Mouse (Mus musculus) C2C12 (cell line): ENCODE results near the gene Ttll10. TPM values are rescaled to one million over a fixed set of nuclear protein-coding genes. Genes with fewer than 3 reads are reported as not detected.

Experiments used
- H3K27me3 ChIP-seq: one replicate; pipeline ENCODE4 v1.6.1; 2011; ENCODE audit not compliant: control insufficient read depth, insufficient read depth, insufficient read length
- H3K36me3 ChIP-seq: one replicate; pipeline ENCODE4 v1.6.1; 2011; ENCODE audit not compliant: control insufficient read depth, insufficient read depth
- H3K4me3 ChIP-seq: one replicate; pipeline ENCODE4 v1.5.1; 2011; ENCODE audit warnings: mild to moderate bottlenecking, control low read depth; ENCODE audit not compliant: poor library complexity, insufficient read depth, severe bottlenecking
- H3K79me2 ChIP-seq: one replicate; pipeline ENCODE4 v1.6.1; 2011; ENCODE audit not compliant: control insufficient read depth, insufficient read depth
- H3K79me3 ChIP-seq: one replicate; pipeline ENCODE4 v1.6.1; 2011; ENCODE audit warnings: low read depth, control low read depth
- H3ac ChIP-seq: one replicate; pipeline ENCODE3; 2011; ENCODE audit warnings: low read depth; ENCODE audit not compliant: control insufficient read depth, insufficient read length
- CEBPB ChIP-seq: IDR thresholded peaks from one replicate; pipeline ENCODE4 v1.6.1; 2011; ENCODE audit warnings: low read depth, mild to moderate bottlenecking, control low read depth, moderate library complexity
- CTCF ChIP-seq: IDR thresholded peaks from one replicate; pipeline ENCODE4 v1.5.1; 2011; ENCODE audit not compliant: control insufficient read depth, insufficient read depth, insufficient read length
- FOSL1 ChIP-seq: IDR thresholded peaks from one replicate; pipeline ENCODE4 v1.8.0; 2011; ENCODE audit warnings: mild to moderate bottlenecking, low read length; ENCODE audit not compliant: poor library complexity, insufficient read depth, severe bottlenecking
- MAX ChIP-seq: IDR thresholded peaks from one replicate; pipeline ENCODE4 v1.6.1; 2011; ENCODE audit warnings: mild to moderate bottlenecking, control low read depth
- MYOD1 ChIP-seq: IDR thresholded peaks from one replicate; pipeline ENCODE4 v1.6.1; 2011; ENCODE audit warnings: low read depth; ENCODE audit not compliant: control insufficient read depth, insufficient read length
- MYOG ChIP-seq: IDR thresholded peaks from one replicate; pipeline ENCODE4 v1.6.1; 2011; ENCODE audit not compliant: control insufficient read depth, insufficient read length; ENCODE audit errors: extremely low read depth
- USF1 ChIP-seq: IDR thresholded peaks from one replicate; pipeline ENCODE4 v1.6.1; 2011; ENCODE audit warnings: low read depth, mild to moderate bottlenecking, control low read depth, moderate library complexity
- polyA plus RNA-seq: library from polyadenylated mRNA; unstranded; fragments of >200 nt; fragmentation: generic; extraction: Trizol; gene quantifications from one replicate; pipeline ENCODE4 v1.2.1, GENCODE M21; 2012; ENCODE audit warnings: missing spikeins

Gene Ttll10
- polyA plus RNA-seq, 1 experiment = not detected

GRCm38 (mm10) chr4:156064510-156064897, 5.3 kb upstream of the Ttll10 start:
- TF ChIP-seq CEBPB (no peak), CTCF (no peak), USF1 (no peak), MYOD1 (no peak)
- H3K27me3 ChIP-seq = peaks cover 36% of the 10 kb centered on the region
- H3K36me3 ChIP-seq = no peaks in the 10 kb centered on the region
- H3K79me2 ChIP-seq = no peaks in the 10 kb centered on the region
- no peak overlapping the region for H3K4me3 ChIP-seq
- H3K79me3 ChIP-seq = no peaks in the 10 kb centered on the region
- no peak overlapping the region for H3ac ChIP-seq

- H3K36me3 ChIP-seq = no peaks in the 10 kb centered on the region
- peaks cover 38% of the 10 kb centered on the region for H3K27me3 ChIP-seq
- H3K4me3 ChIP-seq = no peak overlapping the region
- TF ChIP-seq CEBPB (no peak), FOSL1 (no peak), MAX (no peak), MYOD1 (no peak), USF1 (no peak), CTCF (no peak), MYOG (no peak)
- H3ac ChIP-seq = no peak overlapping the region
- H3K79me2 ChIP-seq = no peaks in the 10 kb centered on the region
- H3K79me3 ChIP-seq = no peaks in the 10 kb centered on the region
These were observed 4.8 kb upstream of the Ttll10 start for GRCm38 (mm10) chr4:156063861-156064509.

GRCm38 (mm10) chr4:156059713-156060112, 499 bp upstream of the Ttll10 start:
- H3K27me3 ChIP-seq = peaks cover 60% of the 10 kb centered on the region
- no peaks in the 10 kb centered on the region for H3K36me3 ChIP-seq
- H3K79me2 ChIP-seq = no peaks in the 10 kb centered on the region
- H3K79me3 ChIP-seq = no peaks in the 10 kb centered on the region
- TF ChIP-seq MYOD1 (no peak), MAX (no peak), FOSL1 (no peak), MYOG (no peak), USF1 (no peak), CEBPB (no peak), CTCF (no peak)
- no peak overlapping the region for H3ac ChIP-seq
- H3K4me3 ChIP-seq = no peak overlapping the region

- Histone ChIP-seq H3ac (no peak overlapping the region), H3K79me3 (no peaks in the 10 kb centered on the region), H3K36me3 (no peaks in the 10 kb centered on the region), H3K4me3 (no peak overlapping the region), H3K27me3 (peaks cover 62% of the 10 kb centered on the region), H3K79me2 (no peaks in the 10 kb centered on the region)
- no peak for TF ChIP-seq FOSL1
- TF ChIP-seq MAX = no peak
- TF ChIP-seq MYOD1 = no peak
- no peak for TF ChIP-seq USF1
- TF ChIP-seq CTCF = no peak
- no peak for TF ChIP-seq CEBPB
- TF ChIP-seq MYOG = no peak
These were observed 388 bp downstream of the Ttll10 start for GRCm38 (mm10) chr4:156058826-156059225.

GRCm38 (mm10) chr4:156057702-156058101, 1.5 kb downstream of the Ttll10 start:
- Histone ChIP-seq H3ac (no peak overlapping the region), H3K27me3 (peaks cover 59% of the 10 kb centered on the region), H3K79me3 (no peaks in the 10 kb centered on the region), H3K79me2 (no peaks in the 10 kb centered on the region), H3K4me3 (no peak overlapping the region), H3K36me3 (no peaks in the 10 kb centered on the region)
- TF ChIP-seq MYOD1 (no peak), MAX (no peak), CEBPB (no peak), MYOG (no peak), CTCF (no peak)

GRCm38 (mm10) chr4:156055173-156055572, 4.0 kb downstream of the Ttll10 start:
- no peaks in the 10 kb centered on the region for H3K36me3 ChIP-seq
- H3K4me3 ChIP-seq = no peak overlapping the region
- H3ac ChIP-seq = no peak overlapping the region
- no peak for TF ChIP-seq FOSL1
- TF ChIP-seq CTCF = no peak
- TF ChIP-seq CEBPB = no peak
- TF ChIP-seq MAX = no peak
- no peak for TF ChIP-seq MYOG
- no peak for TF ChIP-seq USF1
- TF ChIP-seq MYOD1 = no peak
- peaks cover 45% of the 10 kb centered on the region for H3K27me3 ChIP-seq
- no peaks in the 10 kb centered on the region for H3K79me3 ChIP-seq
- no peaks in the 10 kb centered on the region for H3K79me2 ChIP-seq
